Mouse (Mus musculus) cerebellum, adult 18-20 months (tissue): ENCODE data around the gene Arhgap10.

Source experiments
- DNase-seq, 2 experiments: peaks; one replicate each; pipeline ENCODE4 v3.0.0; 2021

The Arhgap10 gene

GRCm38 (mm10) chr8:77515786-77516185 lies 2.0 kb downstream of the Arhgap10 start:
- peak; percentile 41 to 54 for DNase-seq

GRCm38 (mm10) chr8:77515201-77515600 lies 2.6 kb downstream of the Arhgap10 start:
- peak in 1 of 2 experiments; percentile 24 for DNase-seq

- DNase-seq = no peak
These were observed 5.8 kb downstream of the Arhgap10 start for GRCm38 (mm10) chr8:77511750-77512493.

GRCm38 (mm10) chr8:77510426-77510825 lies 7.3 kb downstream of the Arhgap10 start:
- no peak for DNase-seq

GRCm38 (mm10) chr8:77509044-77509443 lies 8.7 kb downstream of the Arhgap10 start:
- DNase-seq = no peak

GRCm38 (mm10) chr8:77507510-77508035 lies 10.2 kb downstream of the Arhgap10 start:
- DNase-seq = no peak

GRCm38 (mm10) chr8:77506539-77506938 lies 11.2 kb downstream of the Arhgap10 start:
- no peak for DNase-seq

GRCm38 (mm10) chr8:77502547-77502946 lies 15.2 kb downstream of the Arhgap10 start:
- DNase-seq = no peak

- no peak for DNase-seq
These were observed 16.6 kb downstream of the Arhgap10 start for GRCm38 (mm10) chr8:77501131-77501530.

- DNase-seq = no peak
These were observed 17.5 kb downstream of the Arhgap10 start for GRCm38 (mm10) chr8:77500264-77500663.

- no peak for DNase-seq
These were observed 20.3 kb downstream of the Arhgap10 start for GRCm38 (mm10) chr8:77497442-77497841.

GRCm38 (mm10) chr8:77496253-77496652 lies 21.5 kb downstream of the Arhgap10 start:
- no peak for DNase-seq

- DNase-seq = no peak
These were observed 23.1 kb downstream of the Arhgap10 start for GRCm38 (mm10) chr8:77494376-77495328.

GRCm38 (mm10) chr8:77492356-77493058 lies 25.2 kb downstream of the Arhgap10 start:
- no peak for DNase-seq

- DNase-seq = no peak
These were observed 26.4 kb downstream of the Arhgap10 start for GRCm38 (mm10) chr8:77491231-77491923.

- DNase-seq = no peak
These were observed 27.5 kb downstream of the Arhgap10 start for GRCm38 (mm10) chr8:77490095-77490781.

GRCm38 (mm10) chr8:77489235-77489634 lies 28.5 kb downstream of the Arhgap10 start:
- no peak for DNase-seq

GRCm38 (mm10) chr8:77488215-77488606 lies 29.5 kb downstream of the Arhgap10 start:
- no peak for DNase-seq

GRCm38 (mm10) chr8:77487590-77488214 lies 30.1 kb downstream of the Arhgap10 start:
- peak in 1 of 2 experiments; percentile 19 for DNase-seq

GRCm38 (mm10) chr8:77486749-77487148 lies 31.0 kb downstream of the Arhgap10 start:
- peak in 1 of 2 experiments; percentile 21 for DNase-seq

- peak; percentile 19 to 29 for DNase-seq
These were observed 32.9 kb downstream of the Arhgap10 start for GRCm38 (mm10) chr8:77484817-77485216.
